Comparison of ENCODE assay signal across 15 mouse cellular contexts in the genomic region with DNA sequence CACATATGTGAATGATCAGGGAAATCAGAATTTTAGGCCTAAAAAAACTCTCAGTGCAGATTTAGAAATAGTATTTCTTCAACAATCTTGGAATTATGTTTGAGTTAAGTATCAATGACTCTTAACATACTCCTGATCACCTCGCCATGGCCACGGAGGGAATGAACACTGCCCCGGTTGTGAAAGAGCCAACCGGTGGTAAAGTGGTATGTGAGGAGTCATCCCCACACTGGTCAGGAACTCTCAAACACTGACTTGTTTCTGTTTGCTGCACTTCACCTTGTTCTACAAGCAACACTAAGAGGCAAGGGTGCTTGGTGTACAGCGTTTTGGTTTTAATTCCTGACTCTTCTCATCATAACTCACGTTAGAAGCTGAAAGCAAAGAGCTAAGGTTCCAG.
"Had no signal": no experiment of that assay in that cellular context is flagged by ENCODE, and none has a peak within 500 bp of the region (broad histone marks: within the 10 kb centered on the region; RNA-seq: fewer than 3 reads in every experiment).

No protein-coding gene starts in this region.

- H3K36me3 ChIP-seq: midbrain, embryonic 12.5 days; neural tube, embryonic 12.5 days had no signal

- H3K4me1 ChIP-seq: neural tube, embryonic 12.5 days had no signal

- H3K9me3 ChIP-seq: midbrain, embryonic 12.5 days; neural tube, embryonic 12.5 days had no signal

- H3K9ac ChIP-seq: liver, embryonic 14.5 days; lung, embryonic 14.5 days; midbrain, embryonic 12.5 days; neural tube, embryonic 12.5 days had no signal

- DNase-seq: lung, adult 18-20 months; lung, embryonic 14.5 days; lung, postnatal 14 days; lung, postnatal 36 days; midbrain, embryonic 14.5 days; right cerebral cortex, postnatal 14 days; spleen, adult 18-20 months; thymus, adult 18-20 months; thymus, postnatal 14 days; thymus, postnatal 36 days had no signal

- H3K4me2 ChIP-seq: lung, embryonic 14.5 days; midbrain, embryonic 12.5 days; neural tube, embryonic 12.5 days had no signal

- H3K27ac ChIP-seq: liver, embryonic 14.5 days; macrophage; midbrain, embryonic 12.5 days; neural tube, embryonic 12.5 days had no signal

- H3K4me3 ChIP-seq: megakaryocyte, embryonic 14.5 days; midbrain, embryonic 12.5 days; neural tube, embryonic 12.5 days had no signal

- H3K27me3 ChIP-seq: megakaryocyte, embryonic 14.5 days; midbrain, embryonic 12.5 days; neural tube, embryonic 12.5 days had no signal
